Mouse (Mus musculus) liver, adult 2 months (tissue): ENCODE data around the gene Ciz1.

ENCODE experiments used
- CTCF ChIP-seq: fragments of 200-500 bp; IDR thresholded peaks from 2 replicates; pipeline ENCODE4 v1.5.1; 2011; ENCODE audit warnings: low read depth, low read length, control low read depth
- POLR2A ChIP-seq: fragments of 200-500 bp; IDR thresholded peaks from 2 replicates; pipeline ENCODE4 v1.6.1; 2011; ENCODE audit warnings: low read length, control low read depth; ENCODE audit not compliant: insufficient read depth; ENCODE audit errors: extremely low read depth

DNA sequence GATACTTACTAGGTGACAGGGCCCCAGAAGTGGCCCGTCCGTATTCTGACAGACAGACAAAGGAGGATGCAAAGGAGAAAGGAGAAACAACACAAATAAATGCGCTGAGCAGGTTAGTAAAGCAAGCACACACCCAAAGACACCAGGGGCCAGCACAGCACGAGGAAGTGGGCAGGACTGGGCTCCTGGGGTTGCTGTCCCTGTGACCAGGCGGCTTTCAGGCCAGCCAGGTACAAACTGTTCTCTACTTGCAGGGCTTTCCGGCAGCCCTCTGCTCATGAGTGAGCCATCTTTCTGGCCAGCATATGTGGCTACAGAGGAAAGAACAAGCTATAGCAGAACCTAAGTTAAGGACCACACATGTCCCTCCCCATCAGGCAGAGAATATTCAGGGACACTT, 68.5 kb downstream of the Ciz1 start:
- TF ChIP-seq POLR2A (no peak), CTCF (no peak)
